Mouse (Mus musculus) left cerebral cortex, postnatal 25 days (tissue): ENCODE results near the gene Clasrp. TPM values are rescaled to one million over a fixed set of nuclear protein-coding genes. Genes with fewer than 3 reads are reported as not detected.

Experiments used
- DNase-seq, 2 experiments: peaks; one replicate each; pipeline ENCODE4 v3.0.0; 2022; ENCODE audit warnings: low spot score in 2 of 2, mixed read lengths in 1 of 2
- intact Hi-C: fragments of 180-260 bp; cut with DNase I; formaldehyde crosslinking; loops from one replicate; pipeline ENCODE4 v1.15.1; 2025
- total RNA-seq, 2 experiments: library from RNA; stranded (reverse); gene quantifications; 2 replicates each; pipeline ENCODE4 v1.2.3; 2021

The Clasrp gene
- 10 to 100 TPM; 70.9 to 81.0 TPM for total RNA-seq

- DNase-seq = peak; percentile 93 to 96
- intact Hi-C loops = no loop called here
Observed at GRCm38 (mm10) chr7:19603849-19604605, at the start of gene Clasrp. Gene Clasrp (minus strand): TSS chr7:19604486.

- intact Hi-C loops = no loop called here
- no peak for DNase-seq
Observed at GRCm38 (mm10) chr7:19652614-19653013, 48.3 kb upstream of the Clasrp start.

- intact Hi-C loops = no loop called here
- DNase-seq = no peak
Observed at GRCm38 (mm10) chr7:19651063-19651786, 46.9 kb upstream of the Clasrp start.

GRCm38 (mm10) chr7:19641223-19641622 lies 36.9 kb upstream of the Clasrp start:
- intact Hi-C loops = no loop called here
- DNase-seq = peak in 1 of 2 experiments; percentile 84

- intact Hi-C loops = no loop called here
- no peak for DNase-seq
Observed at GRCm38 (mm10) chr7:19635074-19635827, 31.0 kb upstream of the Clasrp start.

- no peak for DNase-seq
- intact Hi-C loops = no loop called here
Observed at GRCm38 (mm10) chr7:19634591-19634990, 30.3 kb upstream of the Clasrp start.

- intact Hi-C loops = no loop called here
- DNase-seq = no peak
Observed at GRCm38 (mm10) chr7:19633855-19634254, 29.6 kb upstream of the Clasrp start.

GRCm38 (mm10) chr7:19633197-19633596 lies 28.9 kb upstream of the Clasrp start:
- intact Hi-C loops = no loop called here
- DNase-seq = no peak

- intact Hi-C loops = no loop called here
- DNase-seq = no peak
Observed at GRCm38 (mm10) chr7:19632720-19633119, 28.4 kb upstream of the Clasrp start.

- no peak for DNase-seq
Observed at GRCm38 (mm10) chr7:19632275-19632674, 28.0 kb upstream of the Clasrp start.

GRCm38 (mm10) chr7:19629361-19629734 lies 25.1 kb upstream of the Clasrp start, which contains the start of gene Relb:
Gene Relb (minus strand): TSS chr7:19629438.
- intact Hi-C loops = loop anchor here (1.0 kb wide), 1 partner anchor 35 kb away; no protein-coding TSS in a partner anchor
- DNase-seq = peak; percentile 91

More at GRCm38 (mm10) chr7:19632275-19632674, 28.0 kb upstream of the Clasrp start:
- intact Hi-C loops = no loop called here

- intact Hi-C loops = loop anchor here (1.0 kb wide), 1 partner anchor 36 kb away; no protein-coding TSS in a partner anchor
- DNase-seq = peak; percentile 86 to 90
Observed at GRCm38 (mm10) chr7:19628536-19629360, 24.5 kb upstream of the Clasrp start.

- DNase-seq = no peak
- intact Hi-C loops = no loop called here
Observed at GRCm38 (mm10) chr7:19628192-19628535, 23.9 kb upstream of the Clasrp start.

- intact Hi-C loops = no loop called here
- DNase-seq = no peak
Observed at GRCm38 (mm10) chr7:19627721-19628120, 23.4 kb upstream of the Clasrp start.

GRCm38 (mm10) chr7:19623433-19623832 lies 19.1 kb upstream of the Clasrp start:
- no peak for DNase-seq

GRCm38 (mm10) chr7:19622241-19622640 lies 18.0 kb upstream of the Clasrp start:
- intact Hi-C loops = no loop called here
- DNase-seq = no peak

More at GRCm38 (mm10) chr7:19623433-19623832, 19.1 kb upstream of the Clasrp start:
- intact Hi-C loops = no loop called here

GRCm38 (mm10) chr7:19620811-19621210 lies 16.5 kb upstream of the Clasrp start:
- DNase-seq = peak; percentile 45 to 88
- intact Hi-C loops = no loop called here

- peak; percentile 77 to 84 for DNase-seq
- intact Hi-C loops = loop anchor here (2.0 to 5.0 kb wide), 2 partner anchors 28 to 212 kb away; no protein-coding TSS in a partner anchor
Observed at GRCm38 (mm10) chr7:19619004-19619801, 14.9 kb upstream of the Clasrp start.
